In the genomic region with DNA sequence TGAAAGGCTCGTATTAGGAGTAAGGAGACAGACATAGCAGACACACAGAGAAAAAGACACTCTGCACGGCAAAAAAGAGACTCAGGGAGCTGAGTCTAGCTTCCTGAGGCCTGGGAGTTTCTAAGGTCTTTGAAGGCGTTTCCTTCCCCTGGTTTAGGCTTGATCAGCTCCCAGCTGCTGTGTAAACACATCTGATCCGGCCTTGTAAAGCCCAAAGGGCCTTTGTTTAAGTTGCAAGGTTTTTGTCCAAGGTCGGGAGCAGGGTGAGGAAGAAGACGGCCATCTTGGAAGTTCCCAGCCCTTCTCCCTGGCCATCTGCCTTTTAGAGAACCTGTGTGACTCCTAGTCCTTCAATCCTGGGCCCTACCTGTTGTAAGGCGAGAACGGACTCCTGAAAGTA, we compare ENCODE assay signal across 9 mouse cellular contexts. TPM values are rescaled to one million over a fixed set of nuclear protein-coding genes. Genes with fewer than 3 reads are reported as not detected.
DNase-seq lines count a peak whose midpoint lies in the region; ATAC-seq and TF ChIP-seq lines count a peak whose summit lies in the region.
"Had no signal": no experiment of that assay in that cellular context is flagged by ENCODE, and none has a peak within 500 bp of the region (broad histone marks: within the 10 kb centered on the region; RNA-seq: fewer than 3 reads in every experiment).

No protein-coding gene starts in this region.

- no peaks in the 10 kb centered on the region for H3K27me3 ChIP-seq in midbrain, embryonic 10.5 days (ENCODE audit: low read depth, poor library complexity, severe bottlenecking)
- H3K27me3 ChIP-seq in midbrain, postnatal 0 days (ENCODE audit: insufficient read depth, low read length) = no peaks in the 10 kb centered on the region
- H3K27me3 ChIP-seq in embryonic facial prominence, embryonic 13.5 days = no peaks in the 10 kb centered on the region
- no peaks in the 10 kb centered on the region for H3K27me3 ChIP-seq in limb, embryonic 10.5 days (ENCODE audit: low read depth, poor library complexity, severe bottlenecking)
- no peaks in the 10 kb centered on the region for H3K27me3 ChIP-seq in small intestine, adult 2 months (ENCODE audit: control insufficient read depth, insufficient read depth, low read length)

- H3K27ac ChIP-seq in midbrain, embryonic 10.5 days (replicated peaks) = peak overlapping the region; percentile 71
- H3K27ac ChIP-seq in midbrain, postnatal 0 days (ENCODE audit: low read depth, low read length) = no peak overlapping the region
- peak overlapping the region; percentile 66 for H3K27ac ChIP-seq in embryonic facial prominence, embryonic 13.5 days
- H3K27ac ChIP-seq in limb, embryonic 10.5 days = peak overlapping the region; percentile 88
- peak overlapping the region; percentile 33; the same call in 1 of the 2 replicates for H3K27ac ChIP-seq in small intestine, adult 2 months (ENCODE audit: insufficient read depth, low read depth, low read length)

- no peaks in the 10 kb centered on the region for H3K36me3 ChIP-seq in midbrain, embryonic 10.5 days
- H3K36me3 ChIP-seq in midbrain, postnatal 0 days (ENCODE audit: insufficient read depth, low read length) = no peaks in the 10 kb centered on the region
- H3K36me3 ChIP-seq in embryonic facial prominence, embryonic 13.5 days = no peaks in the 10 kb centered on the region
- 0 out of 2 replicates have a peak, but pooled peaks cover 3% of the 10 kb centered on the region for H3K36me3 ChIP-seq in limb, embryonic 10.5 days
- no peaks in the 10 kb centered on the region for H3K36me3 ChIP-seq in small intestine, adult 2 months (ENCODE audit: control insufficient read depth, insufficient read depth, low read length)

- H3K9me3 ChIP-seq in midbrain, embryonic 10.5 days (replicated peaks) = peaks cover 5% of the 10 kb centered on the region; the same call in 1 of the 2 replicates
- no peaks in the 10 kb centered on the region for H3K9me3 ChIP-seq in midbrain, postnatal 0 days (ENCODE audit: low read length)
- H3K9me3 ChIP-seq in embryonic facial prominence, embryonic 13.5 days = peaks cover 3% of the 10 kb centered on the region; the same call in 1 of the 2 replicates
- 0 out of 2 replicates have a peak, but pooled peaks cover 2% of the 10 kb centered on the region for H3K9me3 ChIP-seq in limb, embryonic 10.5 days (replicated peaks)

- TF ChIP-seq CTCF in midbrain, postnatal 0 days (IDR thresholded peaks at IDR 0.05) = no peak
- TF ChIP-seq CTCF in small intestine, adult 2 months (IDR thresholded peaks at IDR 0.05; ENCODE audit: extremely low read depth, insufficient read length, insufficient replicate concordance, low read depth, low read length) = no peak

- no peak overlapping the region for H3K9ac ChIP-seq in midbrain, postnatal 0 days (replicated peaks; ENCODE audit: low read length, poor library complexity, severe bottlenecking)
- 0 out of 2 replicates have a peak overlapping the region, but pooled peaks have one; percentile 22 for H3K9ac ChIP-seq in embryonic facial prominence, embryonic 13.5 days

- no peak for DNase-seq in midbrain, embryonic 10.5 days (ENCODE audit: low spot score)
- DNase-seq in midbrain, postnatal 0 days (ENCODE audit: low spot score) = no peak
- peak; percentile 50 for DNase-seq in limb, embryonic 10.5 days (ENCODE audit: low spot score)
- no peak for DNase-seq in gastrocnemius, postnatal 14 days
- DNase-seq in ovary, postnatal 10 days (ENCODE audit: low spot score) = no peak
- DNase-seq in cerebellum, postnatal 36 days = no peak

- ATAC-seq in midbrain, postnatal 0 days (ENCODE audit: low FRiP score) = no peak
- no peak for ATAC-seq in embryonic facial prominence, embryonic 13.5 days (ENCODE audit: insufficient number of reproducible peaks, insufficient read depth, low FRiP score, low TSS enrichment, low read depth)

- H3K4me2 ChIP-seq in midbrain, postnatal 0 days (ENCODE audit: low read depth, low read length, poor library complexity, severe bottlenecking) = no peak overlapping the region
- no peak overlapping the region for H3K4me2 ChIP-seq in embryonic facial prominence, embryonic 13.5 days

- intact Hi-C loops in gastrocnemius, postnatal 14 days (cut with DNase I; ENCODE audit: low total_unique reads) = loop anchor here (5.0 kb wide), 1 partner anchor 37 kb away; no protein-coding TSS in a partner anchor

- 56% methylated on average over 8 of the region's 8 CpGs for WGBS in midbrain, embryonic 10.5 days
- 46% methylated on average over 8 of the region's 8 CpGs for WGBS in midbrain, postnatal 0 days
- WGBS in embryonic facial prominence, embryonic 13.5 days = 36% methylated on average over 8 of the region's 8 CpGs
- 46% methylated on average over 8 of the region's 8 CpGs for WGBS in limb, embryonic 10.5 days
- 38% methylated on average over 8 of the region's 8 CpGs for WGBS in small intestine, adult 2 months

- H3K4me3 ChIP-seq in midbrain, embryonic 10.5 days = no peak overlapping the region
- H3K4me3 ChIP-seq in midbrain, postnatal 0 days (ENCODE audit: low read depth, low read length) = no peak overlapping the region
- H3K4me3 ChIP-seq in embryonic facial prominence, embryonic 13.5 days = no peak overlapping the region
- no peak overlapping the region for H3K4me3 ChIP-seq in limb, embryonic 10.5 days
- H3K4me3 ChIP-seq in small intestine, adult 2 months (ENCODE audit: low read depth, low read length) = no peak overlapping the region
- H3K4me3 ChIP-seq: megakaryocyte, embryonic 14.5 days had no signal

- TF ChIP-seq POLR2A in small intestine, adult 2 months (IDR thresholded peaks at IDR 0.05; ENCODE audit: low read depth, low read length) = no peak

- peaks cover 23% of the 10 kb centered on the region for H3K4me1 ChIP-seq in midbrain, embryonic 10.5 days
- H3K4me1 ChIP-seq in midbrain, postnatal 0 days (ENCODE audit: insufficient read depth, low read length) = no peaks in the 10 kb centered on the region
- H3K4me1 ChIP-seq in embryonic facial prominence, embryonic 13.5 days = peaks cover 20% of the 10 kb centered on the region
- peaks cover 43% of the 10 kb centered on the region for H3K4me1 ChIP-seq in limb, embryonic 10.5 days
- H3K4me1 ChIP-seq in small intestine, adult 2 months (ENCODE audit: control insufficient read depth, insufficient read depth, insufficient read length, low read length) = peaks cover 31% of the 10 kb centered on the region; the same call in 1 of the 2 replicates

RNA-seq across cellular contexts. Expression of gene Fam102a, which starts 25.2 kb away (rescaled TPM):
- 6.8 and 7.9 TPM in 2 replicates for polyA plus RNA-seq in midbrain, embryonic 10.5 days (2016; fragmentation: Nextera tagmentation; extraction: Ambion mirVana)
- total RNA-seq in midbrain, postnatal 0 days (2014; rRNA removed) = 21.5 and 24.4 TPM in 2 replicates
- 6.8 and 7.2 TPM in 2 replicates for polyA plus RNA-seq in midbrain, postnatal 0 days (2015; fragmentation: Nextera tagmentation; extraction: Ambion mirVana)
- 12.3 and 15.5 TPM in 2 replicates for polyA plus RNA-seq in embryonic facial prominence, embryonic 13.5 days (2015; fragmentation: Nextera tagmentation; extraction: Ambion mirVana)
- polyA plus RNA-seq in limb, embryonic 10.5 days (2016; fragmentation: Nextera tagmentation; extraction: Ambion mirVana) = 12.0 and 14.0 TPM in 2 replicates
- 55.2 and 96.2 TPM in 2 replicates for polyA plus RNA-seq in small intestine, adult 2 months (2012; rRNA removed)
- total RNA-seq in gastrocnemius, postnatal 14 days (2021) = 1 to 10 TPM; 3.5 to 4.2 TPM

RNA-seq across cellular contexts. Expression of gene Slc25a25, which starts 58.7 kb away (rescaled TPM):
- polyA plus RNA-seq in midbrain, embryonic 10.5 days (2016; fragmentation: Nextera tagmentation; extraction: Ambion mirVana) = 29.2 and 35.7 TPM in 2 replicates
- 60.6 and 69.2 TPM in 2 replicates for total RNA-seq in midbrain, postnatal 0 days (2014; rRNA removed)
- 52.0 and 53.4 TPM in 2 replicates for polyA plus RNA-seq in midbrain, postnatal 0 days (2015; fragmentation: Nextera tagmentation; extraction: Ambion mirVana)
- 23.5 and 24.6 TPM in 2 replicates for polyA plus RNA-seq in embryonic facial prominence, embryonic 13.5 days (2015; fragmentation: Nextera tagmentation; extraction: Ambion mirVana)
- 30.8 and 33.0 TPM in 2 replicates for polyA plus RNA-seq in limb, embryonic 10.5 days (2016; fragmentation: Nextera tagmentation; extraction: Ambion mirVana)
- polyA plus RNA-seq in small intestine, adult 2 months (2012; rRNA removed) = 12.5 and 27.0 TPM in 2 replicates
- 10 to 100 TPM; 18.1 to 47.8 TPM for total RNA-seq in gastrocnemius, postnatal 14 days (2021)

RNA-seq across cellular contexts. Expression of gene Naif1, which starts 59.6 kb away (rescaled TPM):
- 5.9 and 6.4 TPM in 2 replicates for polyA plus RNA-seq in midbrain, embryonic 10.5 days (2016; fragmentation: Nextera tagmentation; extraction: Ambion mirVana)
- 2.4 and 3.2 TPM in 2 replicates for total RNA-seq in midbrain, postnatal 0 days (2014; rRNA removed)
- 3.0 and 3.2 TPM in 2 replicates for polyA plus RNA-seq in midbrain, postnatal 0 days (2015; fragmentation: Nextera tagmentation; extraction: Ambion mirVana)
- polyA plus RNA-seq in embryonic facial prominence, embryonic 13.5 days (2015; fragmentation: Nextera tagmentation; extraction: Ambion mirVana) = 6.3 and 6.5 TPM in 2 replicates
- polyA plus RNA-seq in limb, embryonic 10.5 days (2016; fragmentation: Nextera tagmentation; extraction: Ambion mirVana) = 5.9 and 7.3 TPM in 2 replicates
- 2.4 and 4.4 TPM in 2 replicates for polyA plus RNA-seq in small intestine, adult 2 months (2012; rRNA removed)
- 1 to 10 TPM; 2.4 to 3.1 TPM for total RNA-seq in gastrocnemius, postnatal 14 days (2021)
